Mouse (Mus musculus) CH12.LX (cell line): ENCODE data around the gene Lama2. TPM values are rescaled to one million over a fixed set of nuclear protein-coding genes. Genes with fewer than 3 reads are reported as not detected.

ENCODE experiments used
- DNase-seq: peaks from one replicate; pipeline ENCODE4 v3.0.0-alpha.2; 2013; ENCODE audit errors: extremely low read depth
- H3K27ac ChIP-seq: 2 replicates; pipeline ENCODE4 v1.5.1; 2012; ENCODE audit warnings: low read depth, mild to moderate bottlenecking, control low read depth, moderate library complexity; ENCODE audit not compliant: insufficient read depth
- H3K27me3 ChIP-seq: replicated peaks from 2 replicates; pipeline ENCODE3; 2012; ENCODE audit warnings: inconsistent platforms
- H3K36me3 ChIP-seq, 2 experiments: replicated peaks in 1 of 2; 2 replicates each; pipeline versions ENCODE3 to v1.6.1; 2012; ENCODE audit warnings: inconsistent platforms in 1 of 2, low read length in 1 of 2, mild to moderate bottlenecking in 1 of 2, mixed read lengths in 1 of 2, moderate library complexity in 1 of 2; ENCODE audit not compliant: control insufficient read depth in 1 of 2, insufficient read depth in 1 of 2
- H3K4me1 ChIP-seq, 2 experiments: 2 replicates each; pipeline ENCODE4 v1.6.1; 2012; ENCODE audit warnings: inconsistent platforms in 1 of 2, moderate library complexity in 1 of 2; ENCODE audit not compliant: insufficient read depth in 2 of 2, control insufficient read depth in 1 of 2
- H3K4me2 ChIP-seq: 2 replicates; pipeline ENCODE4 v1.6.1; 2012; ENCODE audit warnings: low read depth, mild to moderate bottlenecking, control low read depth; ENCODE audit not compliant: poor library complexity, insufficient read depth, severe bottlenecking
- H3K4me3 ChIP-seq, 3 experiments: fragments of 150-350 bp in 1 of 3; sonication (generic) in 1 of 3; replicated peaks in 1 of 3; 2 replicates each; pipeline versions ENCODE3 to v1.5.1; 2011 to 2012; ENCODE audit warnings: low read depth in 2 of 3, low read length in 2 of 3, mild to moderate bottlenecking in 2 of 3, moderate library complexity in 2 of 3, control low read depth in 1 of 3, improper control_type of control experiment in 1 of 3, inconsistent platforms in 1 of 3, mixed read lengths in 1 of 3; ENCODE audit not compliant: poor library complexity in 1 of 3
- H3K79me2 ChIP-seq: replicated peaks from 2 replicates; pipeline ENCODE4 v1.6.1; 2012; ENCODE audit warnings: mild to moderate bottlenecking, moderate library complexity; ENCODE audit not compliant: control insufficient read depth, poor library complexity, insufficient read depth, severe bottlenecking; ENCODE audit errors: extremely low read depth
- H3K9ac ChIP-seq: 2 replicates; pipeline ENCODE4 v1.6.1; 2012; ENCODE audit warnings: low read depth, mild to moderate bottlenecking, control low read depth, moderate library complexity; ENCODE audit not compliant: insufficient read depth
- H3K9me3 ChIP-seq: replicated peaks from 2 replicates; pipeline ENCODE3; 2012; ENCODE audit warnings: low read length, inconsistent platforms, mixed read lengths
- CHD1 ChIP-seq: IDR thresholded peaks from 2 replicates; pipeline ENCODE4 v1.6.1; 2012; ENCODE audit warnings: low read depth, low read length, improper control_type of control experiment, inconsistent platforms
- CHD2 ChIP-seq: IDR thresholded peaks from 2 replicates; pipeline ENCODE4 v1.6.1; 2011; ENCODE audit warnings: low read length, improper control_type of control experiment
- E2F4 ChIP-seq: IDR thresholded peaks from 2 replicates; pipeline ENCODE4 v1.6.1; 2011; ENCODE audit warnings: low read depth, low read length, improper control_type of control experiment; ENCODE audit not compliant: insufficient replicate concordance
- ELF1 ChIP-seq: IDR thresholded peaks from 2 replicates; pipeline ENCODE4 v1.6.1; 2014; ENCODE audit warnings: low read depth, mild to moderate bottlenecking, inconsistent platforms, low read length, improper control_type of control experiment
- ETS1 ChIP-seq: conservative IDR thresholded peaks from 2 replicates; pipeline ENCODE4 v1.6.1; 2012; ENCODE audit warnings: low read depth, mild to moderate bottlenecking, inconsistent platforms, low read length, improper control_type of control experiment, moderate library complexity
- GABPA ChIP-seq: IDR thresholded peaks from 2 replicates; pipeline ENCODE4 v1.6.1; 2012; ENCODE audit warnings: low read depth, low read length, improper control_type of control experiment, inconsistent platforms; ENCODE audit not compliant: insufficient replicate concordance
- HCFC1 ChIP-seq: IDR thresholded peaks from 2 replicates; pipeline ENCODE4 v1.6.1; 2012; ENCODE audit warnings: low read depth, mild to moderate bottlenecking, inconsistent platforms, low read length, improper control_type of control experiment
- IRF4 ChIP-seq: IDR thresholded peaks from 2 replicates; pipeline ENCODE4 v1.6.1; 2014; ENCODE audit warnings: low read depth, mild to moderate bottlenecking, inconsistent platforms, low read length, improper control_type of control experiment
- JUND ChIP-seq: conservative IDR thresholded peaks from 2 replicates; pipeline ENCODE4 v1.6.1; 2011; ENCODE audit warnings: low read depth, low read length, improper control_type of control experiment
- KAT2A ChIP-seq: IDR thresholded peaks from 2 replicates; pipeline ENCODE4 v1.6.1; 2012; ENCODE audit warnings: low read length, improper control_type of control experiment, inconsistent platforms; ENCODE audit not compliant: insufficient replicate concordance
- MAZ ChIP-seq: IDR thresholded peaks from 2 replicates; pipeline ENCODE4 v1.6.1; 2012; ENCODE audit warnings: low read depth, mild to moderate bottlenecking, inconsistent platforms, low read length, improper control_type of control experiment, moderate library complexity
- MEF2A ChIP-seq: IDR thresholded peaks from 2 replicates; pipeline ENCODE4 v1.6.1; 2014; ENCODE audit warnings: low read depth, mild to moderate bottlenecking, inconsistent platforms, low read length, improper control_type of control experiment, borderline replicate concordance
- MXI1 ChIP-seq: IDR thresholded peaks from 2 replicates; pipeline ENCODE4 v1.6.1; 2011; ENCODE audit warnings: mild to moderate bottlenecking, low read depth, low read length, improper control_type of control experiment
- NELFE ChIP-seq: IDR thresholded peaks from 2 replicates; pipeline ENCODE4 v1.6.1; 2011; ENCODE audit warnings: low read depth, low read length, improper control_type of control experiment
- NRF1 ChIP-seq: IDR thresholded peaks from 2 replicates; pipeline ENCODE4 v1.6.1; 2014; ENCODE audit warnings: low read depth, mild to moderate bottlenecking, inconsistent platforms, low read length, improper control_type of control experiment, moderate library complexity
- PAX5 ChIP-seq: IDR thresholded peaks from 2 replicates; pipeline ENCODE4 v1.6.1; 2012; ENCODE audit warnings: low read length, inconsistent platforms, mixed read lengths
- POLR2A ChIP-seq: IDR thresholded peaks from 2 replicates; pipeline ENCODE4 v1.6.1; 2011; ENCODE audit warnings: low read depth, mild to moderate bottlenecking, improper control_type of control experiment, low read length
- POLR2AphosphoS2 ChIP-seq: IDR thresholded peaks from 2 replicates; pipeline ENCODE4 v1.6.1; 2011; ENCODE audit warnings: low read depth, low read length, improper control_type of control experiment
- SMC3 ChIP-seq: IDR thresholded peaks from 2 replicates; pipeline ENCODE4 v1.6.1; 2011; ENCODE audit warnings: low read depth, low read length, improper control_type of control experiment
- UBTF ChIP-seq: IDR thresholded peaks from 2 replicates; pipeline ENCODE4 v1.6.1; 2012; ENCODE audit warnings: low read depth, mild to moderate bottlenecking, inconsistent platforms, low read length, improper control_type of control experiment, moderate library complexity
- ZC3H11A ChIP-seq: IDR thresholded peaks from 2 replicates; pipeline ENCODE4 v1.6.1; 2012; ENCODE audit warnings: low read depth, mild to moderate bottlenecking, inconsistent platforms, low read length, improper control_type of control experiment
- ZMIZ1 ChIP-seq: IDR thresholded peaks from 2 replicates; pipeline ENCODE4 v1.6.1; 2012; ENCODE audit warnings: low read depth, mild to moderate bottlenecking, inconsistent platforms, low read length, improper control_type of control experiment
- ZNF384 ChIP-seq: IDR thresholded peaks from 2 replicates; pipeline ENCODE4 v1.6.1; 2012; ENCODE audit warnings: low read depth, low read length, improper control_type of control experiment, inconsistent platforms
- dilution Hi-C: fragments of 300-500 bp; cut with MboI; formaldehyde crosslinking; loops from 2 replicates; pipeline ENCODE4 v1.14.3; 2020; ENCODE audit warnings: low sequenced_read_pairs; ENCODE audit not compliant: extremely low pct_unique_long_range_greater_than_20kb, extremely low pct_ligation_motif_present
- in situ Hi-C: fragments of 300-500 bp; cut with MboI; formaldehyde crosslinking; loops from 3 replicates; pipeline ENCODE4 v1.14.3; 2019; ENCODE audit warnings: low sequenced_read_pairs, low pct_ligation_motif_present, low pct_unique_long_range_greater_than_20kb, mixed read lengths
- polyA plus RNA-seq: library from polyadenylated mRNA; unstranded; fragments of >175 nt; gene quantifications from 2 replicates; pipeline ENCODE4 v1.2.1, GENCODE M21; 2012; ENCODE audit warnings: low read depth; ENCODE audit not compliant: insufficient read length
- total RNA-seq, 2 experiments: library from RNA; depleted of rRNA; stranded (reverse); fragments of 300-350 nt in 1 of 2; fragments of >200 nt in 1 of 2; gene quantifications; 2 replicates each; pipeline ENCODE4 v1.2.3; 2012 to 2014

Gene Lama2
- total and polyA plus RNA-seq, 3 experiments = not detected

GRCm38 (mm10) chr10:27616641-27617415 is 2.7 kb downstream of the Lama2 start:
- Histone ChIP-seq H3K4me3 (no peak overlapping the region), H3K27me3 (no peaks in the 10 kb centered on the region)
- in situ Hi-C loops = no loop called here
- dilution Hi-C loops = no loop called here
- no peak for TF ChIP-seq CHD1
- no peak for TF ChIP-seq ELF1
- no peak for TF ChIP-seq GABPA
- TF ChIP-seq MAZ = no peak
- no peak for TF ChIP-seq NRF1
- no peak for TF ChIP-seq HCFC1
- TF ChIP-seq E2F4 = no peak
- TF ChIP-seq SMC3 = no peak
- TF ChIP-seq ETS1 = no peak
- TF ChIP-seq, all 38 proteins: peak for 0
- Histone ChIP-seq H3K4me1 (no peaks in the 10 kb centered on the region), H3K27ac (no peak overlapping the region), H3K9me3 (peaks cover 10% of the 10 kb centered on the region), H3K36me3 (no peaks in the 10 kb centered on the region), H3K4me2 (no peak overlapping the region), H3K9ac (no peak overlapping the region), H3K79me2 (no peaks in the 10 kb centered on the region)
- DNase-seq = no peak

DNA sequence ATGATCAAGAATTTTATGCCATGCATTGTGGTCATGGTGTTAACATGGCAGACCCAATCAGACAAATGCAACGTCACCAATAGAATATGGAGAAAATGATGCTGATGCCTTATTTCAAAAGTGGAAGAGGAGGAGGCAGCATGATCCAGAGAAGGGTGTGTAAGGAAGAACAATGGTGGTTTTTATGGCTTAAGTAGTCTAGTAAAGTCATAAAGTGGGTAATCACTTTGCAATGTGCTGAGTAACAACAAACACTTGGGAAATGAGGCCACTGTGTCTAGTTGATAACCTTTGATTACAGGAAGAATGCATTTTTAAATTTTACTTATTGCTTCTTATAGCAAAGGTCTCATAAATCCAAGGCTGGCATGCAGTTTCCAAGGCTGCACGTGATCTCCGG is 23.9 kb downstream of the Lama2 start:
- DNase-seq = no peak
- no peaks in the 10 kb centered on the region for H3K79me2 ChIP-seq
- peaks cover 6% of the 10 kb centered on the region for H3K9me3 ChIP-seq
- no peak overlapping the region for H3K4me2 ChIP-seq
- no peaks in the 10 kb centered on the region for H3K27me3 ChIP-seq
- dilution Hi-C loops = no loop called here
- in situ Hi-C loops = no loop called here
- no peaks in the 10 kb centered on the region for H3K4me1 ChIP-seq
- no peak overlapping the region for H3K27ac ChIP-seq
- H3K36me3 ChIP-seq = no peaks in the 10 kb centered on the region
- H3K4me3 ChIP-seq = no peak overlapping the region
- TF ChIP-seq MXI1 (no peak), ZNF384 (no peak), KAT2A (no peak), E2F4 (no peak), JUND (no peak), ZC3H11A (no peak), CHD1 (no peak), NELFE (no peak), MEF2A (no peak), IRF4 (no peak), PAX5 (no peak), POLR2A (no peak), UBTF (no peak), ZMIZ1 (no peak), POLR2AphosphoS2 (no peak), CHD2 (no peak)
- TF ChIP-seq, all 38 proteins: peak for 0
- no peak overlapping the region for H3K9ac ChIP-seq
